Mouse (Mus musculus) retina, postnatal 7 days (tissue): ENCODE measurements around the gene Atp2a2.
"Not testable (repeated sequence)": the region's sequence is repeated elsewhere in the genome, so short reads cannot be mapped to it uniquely, and the experiment has no call there.

Source experiments
- DNase-seq: peaks from one replicate; pipeline ENCODE4 v3.0.0-alpha.2; 2012; ENCODE audit warnings: low read depth, low spot score

Atp2a2 gene

DNA sequence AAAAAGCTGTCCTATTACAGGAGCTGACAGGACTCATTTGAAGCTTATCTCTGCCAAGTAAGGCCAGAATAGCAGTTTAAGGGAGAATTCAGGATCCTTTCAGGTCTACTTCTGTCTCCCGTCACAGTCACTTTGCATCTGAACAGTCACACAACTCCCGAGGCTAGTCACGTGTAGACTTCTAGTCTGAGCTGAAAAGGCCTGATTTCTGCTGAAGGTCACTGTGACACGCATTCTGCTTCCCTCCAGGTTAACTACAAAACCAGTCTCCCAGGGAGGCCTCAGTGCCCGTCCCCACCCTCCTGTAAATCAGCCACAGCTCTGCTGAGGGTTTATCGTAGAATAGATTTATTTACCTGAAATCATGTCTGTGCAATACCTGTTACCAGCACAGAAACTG is 48.8 kb downstream of the Atp2a2 start:
- no peak for DNase-seq

DNA sequence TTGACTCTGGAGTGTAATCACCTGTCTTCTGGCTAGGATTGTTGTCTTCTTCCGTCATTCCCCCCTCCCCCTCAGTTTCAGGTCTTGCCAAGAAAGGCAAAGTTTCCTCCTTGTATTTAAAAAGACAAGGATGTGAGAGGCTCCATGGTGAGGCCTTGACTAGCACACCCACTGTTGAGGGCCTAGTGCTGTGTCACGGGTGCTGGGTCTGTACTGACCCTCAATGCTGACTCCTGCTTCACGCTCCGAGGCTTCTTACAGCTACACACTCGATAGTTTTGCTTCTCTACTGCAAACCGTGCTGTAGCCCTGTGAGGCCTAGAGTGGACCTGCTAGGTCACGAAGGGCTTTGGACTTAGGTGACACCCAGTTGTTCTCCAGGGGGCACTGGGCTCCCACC is 49.8 kb downstream of the Atp2a2 start:
- DNase-seq, result no peak

DNA sequence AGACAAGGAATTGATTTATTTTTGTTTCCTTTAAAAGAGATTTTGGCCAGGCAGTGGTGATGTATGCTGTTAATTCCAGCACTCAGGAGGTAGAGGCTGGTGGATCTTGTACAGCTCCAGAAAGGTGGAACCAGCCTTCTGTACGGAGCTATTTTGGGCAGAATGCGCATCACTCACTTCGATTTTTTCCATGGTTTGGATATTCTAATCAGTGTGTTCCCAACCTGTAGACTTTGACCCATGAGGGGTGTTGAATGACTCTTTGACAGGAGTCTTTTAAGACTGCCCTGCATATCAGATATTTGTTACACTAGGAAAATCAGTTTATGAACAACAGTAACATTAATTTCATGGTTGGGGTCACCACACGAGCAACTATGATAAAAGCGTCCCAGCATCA is 50.7 kb downstream of the Atp2a2 start:
- no peak for DNase-seq

DNA sequence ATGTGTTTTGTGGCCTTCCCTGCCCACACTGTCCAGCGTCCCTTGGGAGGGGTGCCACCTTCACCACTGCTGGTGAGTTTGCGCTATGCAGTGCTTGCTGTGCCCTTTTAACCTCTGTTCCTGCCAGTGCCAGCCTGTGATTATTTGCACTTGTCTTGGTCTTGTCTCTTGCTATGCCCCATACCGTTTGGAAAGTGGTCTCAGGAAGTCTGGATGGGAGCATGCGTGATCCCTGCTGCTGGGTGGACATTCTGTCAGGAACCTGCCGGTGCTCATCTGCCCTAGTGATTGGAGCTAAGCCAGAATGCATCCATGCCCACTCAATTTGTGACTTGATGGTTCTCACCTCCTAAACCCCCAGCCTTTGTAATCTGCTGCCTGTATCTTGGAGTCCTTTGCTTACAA is 51.1 kb downstream of the Atp2a2 start:
- no peak for DNase-seq

DNA sequence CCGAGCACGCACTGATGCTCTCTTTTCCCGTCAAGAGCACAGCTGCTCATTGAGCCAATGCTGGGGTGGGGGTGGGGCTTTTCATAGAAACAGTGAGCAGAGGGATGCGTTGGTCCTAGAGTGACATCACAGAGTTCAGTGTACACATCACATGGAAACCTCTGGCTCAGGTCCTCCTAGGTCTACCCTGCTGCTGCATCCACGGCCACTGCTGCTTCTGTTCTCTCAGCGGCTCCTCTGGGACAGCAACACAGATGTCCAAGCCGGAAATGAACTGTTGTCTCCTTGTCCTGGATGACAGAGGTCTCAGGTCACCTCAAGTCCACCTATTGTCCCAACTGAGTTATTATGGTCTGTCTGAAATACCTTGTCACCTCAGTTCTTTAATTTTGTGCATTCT is 52.1 kb downstream of the Atp2a2 start:
- DNase-seq, result no peak

DNA sequence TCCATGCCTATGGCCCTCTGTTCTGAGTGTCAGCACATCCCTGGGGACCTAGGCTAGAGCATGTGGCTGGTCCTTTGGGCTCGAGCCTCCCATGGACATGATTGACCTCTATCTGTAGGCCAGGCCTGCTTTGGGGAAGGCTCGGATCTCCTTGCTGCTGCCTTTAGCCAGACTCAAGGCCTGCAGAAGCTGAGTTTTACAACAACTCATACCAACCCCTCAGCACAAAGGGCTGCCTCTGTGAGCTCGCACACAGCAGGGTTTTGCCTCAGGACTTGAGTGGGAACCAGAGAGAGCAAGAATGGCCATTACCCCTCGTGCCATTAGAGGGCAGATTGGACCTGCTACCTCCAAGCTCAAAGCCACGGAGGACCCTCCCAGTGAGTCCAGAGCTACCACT is 53.2 kb downstream of the Atp2a2 start:
- no peak for DNase-seq

DNA sequence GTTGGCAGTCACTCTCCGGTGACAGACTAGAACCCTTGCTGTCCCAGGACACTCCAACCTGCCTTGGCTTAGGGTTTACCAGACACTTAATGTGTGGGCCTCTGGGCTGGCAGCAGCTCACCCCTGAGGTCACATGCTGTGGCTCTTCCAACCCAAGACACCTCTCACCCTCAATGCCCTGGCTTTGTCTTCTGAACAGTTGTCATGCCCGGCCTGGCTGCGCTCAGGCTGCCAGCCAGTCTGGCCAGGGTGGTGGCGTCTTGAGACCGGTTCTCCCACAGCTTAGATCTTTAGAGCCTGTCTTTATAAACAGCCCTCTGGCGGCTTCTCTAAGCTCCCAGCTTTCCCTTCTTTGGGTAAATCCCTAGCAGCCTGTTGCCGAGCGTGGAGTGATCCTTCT is 54.2 kb downstream of the Atp2a2 start:
- peak; percentile 40 for DNase-seq

DNA sequence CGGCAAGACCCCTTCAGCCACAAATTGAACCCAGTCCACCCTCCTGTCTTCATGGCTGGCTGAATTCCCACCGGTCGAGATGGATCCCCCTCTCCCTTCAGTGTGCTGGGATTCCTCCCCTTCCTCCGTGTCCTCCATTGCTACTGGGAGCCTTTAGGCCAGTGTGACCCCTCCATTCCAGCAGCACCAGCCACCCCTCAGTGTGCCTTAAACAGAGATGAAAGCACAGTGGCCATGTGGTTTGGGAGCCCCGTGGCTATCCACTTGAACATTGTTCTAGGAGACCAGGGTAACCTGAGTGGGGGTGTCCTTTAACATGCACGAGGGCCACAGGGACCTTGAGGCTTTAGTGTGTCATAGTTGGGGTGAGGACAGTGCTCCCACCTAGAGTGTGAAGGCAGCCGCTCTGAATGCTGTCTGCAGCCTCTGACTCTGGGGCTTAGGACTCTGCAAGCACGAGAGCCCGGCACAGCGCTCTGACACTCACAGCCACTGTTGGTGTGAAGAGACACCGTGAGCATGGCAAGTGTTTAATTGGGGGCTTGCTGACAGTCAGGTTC is 56.9 kb downstream of the Atp2a2 start:
- DNase-seq, result no peak

DNA sequence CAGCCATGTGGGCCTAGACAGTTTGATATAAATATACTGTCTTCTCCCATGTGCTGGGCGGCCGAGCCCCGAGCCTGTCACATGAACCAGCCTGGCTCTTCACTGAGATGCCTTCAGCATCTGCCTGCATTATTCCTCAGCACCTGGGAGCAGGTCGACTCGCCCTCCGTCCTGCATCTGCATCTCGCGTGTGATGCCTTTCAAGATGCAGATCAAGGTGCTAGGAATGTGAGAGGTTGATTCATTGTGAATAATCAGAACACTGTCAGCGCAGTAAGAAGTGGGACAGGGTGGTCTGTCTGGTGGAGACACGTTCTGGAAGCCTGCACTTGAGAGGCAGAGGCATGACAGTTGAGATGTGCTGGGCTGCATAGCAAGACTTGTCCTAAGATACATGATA is 57.5 kb downstream of the Atp2a2 start:
- no peak for DNase-seq

DNA sequence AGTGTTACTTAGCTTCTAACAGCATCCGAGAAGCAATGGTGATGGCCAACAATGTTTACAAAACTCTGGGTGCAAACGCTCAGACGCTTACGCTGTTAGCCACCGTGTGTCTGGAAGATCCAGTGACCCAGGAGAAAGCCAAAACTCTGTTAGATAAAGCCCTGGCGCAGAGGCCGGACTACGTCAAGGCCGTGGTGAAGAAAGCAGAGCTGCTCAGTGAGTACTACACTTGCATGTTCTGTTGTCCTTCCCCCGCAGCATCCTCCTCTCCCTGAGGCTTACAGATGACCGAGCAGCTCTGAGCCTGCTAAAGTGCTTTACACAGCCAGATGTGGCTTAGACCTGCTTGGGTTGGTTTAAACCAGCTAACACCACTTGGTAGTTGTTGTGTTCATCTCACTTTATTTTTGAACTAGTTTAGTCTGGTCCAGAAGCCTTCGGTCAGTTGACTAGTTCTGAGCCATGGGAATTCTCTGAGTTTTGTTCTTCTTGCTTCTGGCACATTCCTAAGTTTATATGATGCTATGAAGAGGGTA is 61.9 kb downstream of the Atp2a2 start:
- no peak for DNase-seq

DNA sequence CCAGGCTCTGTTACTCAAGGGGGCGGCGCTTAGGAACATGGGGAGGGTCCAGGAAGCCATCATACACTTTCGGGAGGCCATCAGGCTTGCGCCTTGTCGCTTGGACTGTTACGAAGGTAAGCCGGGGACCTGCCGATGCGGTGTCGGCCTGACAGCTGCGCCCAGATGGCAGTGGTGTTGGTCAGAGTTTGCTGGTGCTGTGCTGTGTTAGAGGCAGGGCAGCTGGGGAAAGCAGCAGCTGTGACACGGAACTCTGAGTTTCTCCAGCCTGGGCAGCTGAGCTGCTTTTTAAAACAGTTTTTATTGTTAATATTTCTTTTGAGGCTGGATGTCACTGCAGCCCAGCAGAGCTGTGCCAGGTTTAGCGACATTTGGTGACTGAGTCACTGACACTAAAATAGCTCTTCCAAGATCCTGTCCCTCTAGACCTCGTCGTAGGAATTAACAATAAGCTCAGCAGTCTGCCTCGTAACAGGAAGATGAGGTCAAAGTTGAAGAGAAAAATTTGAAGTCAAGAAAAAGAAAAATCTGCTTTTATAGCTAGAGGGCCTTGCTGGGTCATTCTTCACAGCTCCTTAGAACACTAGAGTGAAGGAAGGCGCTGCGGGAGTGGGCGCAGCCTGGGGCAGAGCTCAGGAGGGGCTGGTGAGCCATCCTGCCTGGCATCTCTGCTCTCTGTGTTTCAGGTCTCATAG is 62.5 kb downstream of the Atp2a2 start:
- DNase-seq, result no peak

DNA sequence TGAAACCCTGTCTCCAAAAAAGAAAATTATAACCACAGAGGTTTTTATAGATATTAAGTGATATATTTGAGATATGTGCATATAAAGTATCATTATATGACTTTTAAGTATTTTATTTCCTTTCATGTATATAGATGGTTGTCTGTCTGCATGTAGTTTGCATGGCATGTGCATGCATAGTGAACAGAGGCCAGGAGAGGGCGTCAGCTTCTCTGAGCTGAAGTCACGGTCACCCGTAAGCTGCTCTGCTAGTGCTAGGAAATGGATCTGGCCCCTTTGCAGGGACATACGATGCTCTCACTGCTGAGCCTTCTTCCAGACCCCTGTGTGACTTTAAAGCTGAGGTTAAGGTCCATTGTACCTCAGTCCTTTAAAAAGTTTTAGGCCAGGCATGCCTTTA is 67.5 kb downstream of the Atp2a2 start:
- DNase-seq, result no peak

DNA sequence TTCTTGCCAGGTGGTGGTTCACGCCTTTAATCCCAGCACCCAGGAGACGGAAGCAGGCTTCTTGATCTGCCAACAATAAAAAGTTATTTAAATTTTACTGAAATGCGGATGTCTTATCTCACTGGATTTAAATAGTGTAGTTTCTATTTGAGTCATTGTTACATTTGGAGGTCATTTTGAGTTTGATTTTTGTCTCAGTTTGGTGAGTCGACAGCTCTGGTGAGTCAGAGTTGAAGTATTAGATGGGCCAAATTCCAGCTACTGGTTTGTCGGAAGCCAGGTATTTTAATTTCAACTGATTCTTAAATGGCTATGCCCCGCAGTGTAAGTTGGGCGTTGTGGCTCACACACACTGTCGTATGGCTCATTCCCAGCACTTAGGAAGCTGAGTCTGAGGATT is 70.8 kb downstream of the Atp2a2 start:
- no peak for DNase-seq

DNA sequence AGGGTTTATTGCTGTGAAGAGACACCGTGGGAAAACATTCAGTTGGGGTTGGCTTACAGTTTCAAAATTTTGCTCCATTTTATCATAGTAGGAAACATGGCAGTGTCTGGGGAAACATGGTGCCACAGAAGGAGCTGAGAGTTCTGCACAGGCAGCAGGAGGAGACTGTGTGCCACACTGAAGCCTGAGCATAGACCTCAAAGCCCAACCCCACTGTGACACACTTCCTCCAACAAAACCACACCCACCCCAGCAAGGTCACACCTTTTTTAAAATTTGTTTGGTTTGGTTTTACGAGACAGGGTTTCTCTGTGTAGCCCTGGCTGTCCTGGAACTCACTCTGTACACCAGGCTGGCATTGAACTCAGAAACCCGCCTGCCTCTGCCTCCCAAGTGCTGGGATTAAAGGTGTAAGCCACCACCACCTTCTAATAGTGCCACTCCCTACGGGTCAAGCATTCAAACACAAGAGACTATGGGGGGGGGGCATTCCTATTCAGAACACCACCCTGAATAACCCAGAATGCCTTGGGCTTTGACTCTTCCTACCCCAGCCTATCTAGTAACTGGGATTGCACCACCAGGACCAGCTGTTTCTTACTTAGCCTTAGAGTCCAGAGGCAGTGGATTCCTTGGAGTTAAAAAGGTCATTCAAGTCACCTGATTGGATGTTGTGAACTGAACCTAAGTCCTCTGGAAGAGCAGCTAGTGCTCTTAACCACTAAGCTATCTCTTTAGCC is 71.8 kb downstream of the Atp2a2 start:
- no peak for DNase-seq

DNA sequence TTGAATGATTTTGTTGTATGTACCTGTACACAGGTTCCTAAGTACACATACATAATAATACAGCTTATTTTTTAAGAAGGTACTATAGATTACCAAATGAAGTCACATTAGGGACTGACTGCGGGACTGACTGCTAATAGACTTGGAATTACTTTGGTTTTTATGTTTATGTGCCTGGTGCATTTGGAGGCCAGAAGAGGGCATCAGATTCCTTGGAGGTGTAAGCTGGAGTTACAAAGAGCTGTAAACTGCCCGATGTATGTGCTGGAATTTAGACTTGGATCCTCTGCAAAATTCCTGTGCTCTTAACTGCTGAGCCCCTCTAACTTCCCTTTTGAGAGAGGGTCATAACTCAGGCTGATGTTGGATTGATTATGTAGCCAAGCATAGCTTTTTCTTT is 76.5 kb downstream of the Atp2a2 start:
- no peak for DNase-seq

DNA sequence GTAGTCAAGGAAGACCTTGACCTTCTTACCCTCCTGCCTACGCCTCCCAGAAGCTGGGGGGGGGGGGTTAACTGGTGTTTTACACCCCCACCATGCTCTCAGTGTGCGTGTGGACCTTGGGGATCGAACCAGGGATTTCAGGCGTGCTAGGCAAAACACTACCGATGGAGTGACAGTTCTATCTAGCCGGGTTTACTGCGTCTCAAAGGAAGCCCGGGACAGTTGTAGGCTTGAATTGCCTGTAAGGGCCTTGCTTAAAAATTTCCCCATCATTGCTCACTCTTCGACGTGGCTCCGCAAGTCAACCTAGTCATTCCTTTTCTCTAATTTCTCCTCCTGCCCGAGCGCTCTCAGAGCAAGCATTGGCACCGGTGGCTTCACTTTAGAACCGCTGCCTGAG is 78.9 kb downstream of the Atp2a2 start:
- no peak for DNase-seq

DNA sequence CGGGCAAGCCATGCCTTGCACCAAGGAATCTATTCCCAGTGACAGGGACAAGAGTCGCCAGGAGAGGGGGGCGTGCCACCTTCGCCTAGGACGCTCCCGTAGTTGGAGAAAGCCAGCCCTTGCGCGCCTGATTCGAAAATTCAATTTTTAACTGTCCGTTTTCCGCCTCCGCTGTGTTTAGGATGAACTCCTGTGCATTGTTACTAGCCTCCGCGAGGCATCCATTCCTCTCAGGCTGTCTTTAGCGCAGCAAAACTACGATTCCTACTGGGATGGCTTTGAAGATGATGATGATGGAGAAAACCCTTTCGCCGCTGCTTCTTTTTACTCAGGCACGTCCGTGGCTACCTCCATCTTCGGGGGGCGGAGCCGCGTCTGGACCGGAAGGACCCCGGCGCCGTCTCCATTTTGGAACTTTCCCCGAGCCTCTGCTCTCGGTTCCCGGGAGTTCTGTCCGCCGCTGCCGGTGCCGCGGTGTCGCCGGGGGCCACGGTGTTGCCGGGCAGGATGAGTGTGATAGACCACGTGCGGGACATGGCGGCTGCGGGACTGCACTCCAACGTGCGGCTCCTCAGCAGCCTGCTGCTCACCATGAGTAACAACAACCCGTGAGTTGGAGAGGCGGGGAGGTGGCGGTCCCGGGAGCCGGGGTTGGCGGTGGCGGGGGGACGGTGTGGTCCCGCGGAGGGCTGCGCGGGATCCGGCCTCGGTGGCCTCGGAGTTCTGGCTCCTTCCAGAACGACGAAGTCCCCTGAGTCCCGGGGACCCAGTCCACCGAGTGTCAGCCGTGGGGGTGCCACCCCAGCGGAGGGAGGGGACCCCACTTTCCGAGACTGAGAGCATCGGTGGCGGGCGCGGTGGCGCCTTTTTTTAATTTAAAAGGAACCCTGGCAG is 79.7 kb downstream of the Atp2a2 start:
- DNase-seq, result peak; percentile 79

DNA sequence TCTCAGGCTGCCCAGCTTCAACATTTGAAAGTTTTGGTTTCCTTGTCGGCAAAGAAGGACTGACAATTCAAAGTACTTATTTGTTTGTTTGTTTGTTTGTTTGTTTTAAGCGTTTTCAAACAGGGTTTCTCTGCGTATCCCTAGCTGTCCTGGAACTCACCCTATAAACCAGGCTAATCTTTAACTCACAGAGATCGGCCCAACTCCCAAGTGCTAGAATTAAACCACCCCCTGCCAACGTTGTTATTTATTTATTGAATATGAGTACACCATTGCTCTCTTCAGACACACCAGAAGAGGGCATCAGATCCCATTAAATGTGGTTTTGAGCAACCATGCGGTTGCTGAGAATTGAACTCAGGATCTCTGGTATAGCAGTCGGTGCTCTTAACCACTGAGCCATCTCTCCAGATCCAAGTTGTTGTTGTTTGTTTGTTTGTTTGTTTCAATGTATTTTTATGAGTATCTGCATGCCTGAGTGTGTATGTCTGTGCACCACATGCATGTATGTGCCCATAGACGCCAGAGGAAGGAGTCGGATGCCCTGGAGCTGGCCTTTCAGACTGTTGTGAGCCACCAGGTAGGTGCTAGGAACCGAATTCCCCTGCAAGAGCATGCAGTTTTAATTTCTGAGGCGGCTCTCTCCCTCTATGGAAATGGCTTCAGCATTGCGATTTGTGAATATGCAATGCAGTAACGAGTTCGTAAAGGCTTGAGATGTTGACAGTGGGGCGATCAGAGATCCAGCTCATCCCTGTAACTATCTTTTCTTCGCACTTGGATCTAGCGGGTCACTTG is 80.6 kb downstream of the Atp2a2 start, which contains the start of gene Anapc7:
Anapc7 (plus strand) TSS at position 423 of the 798 bp plus-strand sequence.
- DNase-seq, result no peak

DNA sequence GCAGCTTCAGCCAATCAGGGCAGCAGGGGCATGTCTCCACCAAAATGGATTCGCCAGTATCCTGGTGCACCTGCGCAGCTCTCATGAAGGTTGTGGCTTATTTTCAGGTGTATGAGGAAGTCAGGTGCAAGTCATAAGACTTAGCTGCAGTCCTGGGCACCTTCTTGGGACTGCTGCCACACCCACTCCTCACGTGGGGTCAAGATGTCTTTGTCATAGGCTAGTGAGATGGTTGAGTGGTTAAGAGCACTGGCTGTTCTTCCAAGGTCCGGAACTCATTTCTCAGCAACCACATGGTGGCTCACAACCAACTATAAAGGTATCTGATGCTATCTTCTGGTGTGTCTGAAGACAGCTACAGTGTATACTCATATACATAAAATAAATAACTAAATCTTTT is 81.3 kb downstream of the Atp2a2 start:
- not testable (repeated sequence) for DNase-seq

DNA sequence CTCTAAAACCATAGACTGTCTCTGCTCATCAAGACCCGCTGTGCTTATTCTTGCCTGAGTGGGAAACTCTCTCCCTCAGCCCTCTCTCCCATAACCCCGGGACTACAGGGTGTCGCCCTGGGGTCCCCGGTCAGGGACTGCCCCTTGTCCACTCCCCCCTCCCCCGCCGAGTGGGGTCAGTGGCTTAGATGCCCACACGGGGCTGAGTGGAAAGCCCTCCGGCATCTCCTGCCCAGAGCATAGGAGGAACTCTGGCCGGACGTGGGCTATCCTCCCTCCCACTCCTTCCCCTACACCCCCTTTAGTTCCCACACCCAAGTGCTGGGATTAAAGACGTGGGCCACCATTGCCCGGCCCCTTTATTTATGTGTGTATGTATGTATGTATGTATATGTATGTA is 86.6 kb downstream of the Atp2a2 start:
- no peak for DNase-seq

DNA sequence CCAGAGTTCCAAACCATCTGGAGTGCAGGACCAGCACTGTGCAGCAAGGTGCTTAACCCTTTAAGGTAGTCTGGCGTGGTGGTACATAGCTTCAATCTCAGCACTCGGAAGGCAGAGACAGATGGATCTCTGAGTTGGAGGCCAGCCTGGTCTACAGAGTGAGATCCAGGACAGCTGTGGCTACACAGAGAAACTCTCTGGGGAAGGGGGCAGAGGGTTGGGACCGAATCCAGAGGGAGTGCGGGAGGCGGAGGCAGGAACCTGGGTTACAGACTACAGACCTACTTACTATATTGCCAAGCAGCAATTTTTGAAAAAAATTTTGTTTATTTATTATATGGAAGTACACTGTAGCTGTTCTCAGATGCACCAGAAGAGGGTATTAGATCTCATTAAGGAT is 87.7 kb downstream of the Atp2a2 start:
- no peak for DNase-seq
